Mouse (Mus musculus): ENCODE results near the gene Dck. TPM values are rescaled to one million over a fixed set of nuclear protein-coding genes. Genes with fewer than 3 reads are reported as not detected.

The Dck gene
- 10 to 100 TPM; 29.5 to 30.7 TPM for total RNA-seq (2023)

DNA sequence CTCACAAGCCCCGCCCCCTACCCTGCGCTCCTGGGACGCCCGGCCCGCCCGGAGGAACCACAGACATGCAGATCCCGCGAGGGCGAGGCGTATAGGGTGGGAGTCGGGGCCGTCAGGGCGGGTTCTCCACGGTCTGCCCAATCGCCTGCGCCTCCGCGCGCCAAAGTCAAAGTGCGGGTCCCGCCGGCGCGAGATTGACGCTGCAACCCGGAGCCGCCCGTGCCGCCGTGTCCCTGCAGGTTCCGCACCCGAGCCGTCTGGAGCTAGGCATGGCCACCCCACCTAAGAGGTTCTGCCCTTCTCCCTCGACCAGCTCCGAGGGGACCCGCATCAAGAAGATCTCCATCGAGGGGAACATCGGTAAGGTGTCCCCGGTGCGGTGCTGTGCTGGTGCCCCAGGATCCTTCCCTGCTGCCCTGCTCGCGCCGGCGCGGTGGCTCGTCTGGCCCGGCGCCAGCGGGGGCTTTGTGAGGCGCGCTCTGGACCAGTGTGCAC, at the start of gene Dck:
Gene Dck, plus strand, starts transcription at position 10 of the 495 bp plus-strand sequence.

DNA sequence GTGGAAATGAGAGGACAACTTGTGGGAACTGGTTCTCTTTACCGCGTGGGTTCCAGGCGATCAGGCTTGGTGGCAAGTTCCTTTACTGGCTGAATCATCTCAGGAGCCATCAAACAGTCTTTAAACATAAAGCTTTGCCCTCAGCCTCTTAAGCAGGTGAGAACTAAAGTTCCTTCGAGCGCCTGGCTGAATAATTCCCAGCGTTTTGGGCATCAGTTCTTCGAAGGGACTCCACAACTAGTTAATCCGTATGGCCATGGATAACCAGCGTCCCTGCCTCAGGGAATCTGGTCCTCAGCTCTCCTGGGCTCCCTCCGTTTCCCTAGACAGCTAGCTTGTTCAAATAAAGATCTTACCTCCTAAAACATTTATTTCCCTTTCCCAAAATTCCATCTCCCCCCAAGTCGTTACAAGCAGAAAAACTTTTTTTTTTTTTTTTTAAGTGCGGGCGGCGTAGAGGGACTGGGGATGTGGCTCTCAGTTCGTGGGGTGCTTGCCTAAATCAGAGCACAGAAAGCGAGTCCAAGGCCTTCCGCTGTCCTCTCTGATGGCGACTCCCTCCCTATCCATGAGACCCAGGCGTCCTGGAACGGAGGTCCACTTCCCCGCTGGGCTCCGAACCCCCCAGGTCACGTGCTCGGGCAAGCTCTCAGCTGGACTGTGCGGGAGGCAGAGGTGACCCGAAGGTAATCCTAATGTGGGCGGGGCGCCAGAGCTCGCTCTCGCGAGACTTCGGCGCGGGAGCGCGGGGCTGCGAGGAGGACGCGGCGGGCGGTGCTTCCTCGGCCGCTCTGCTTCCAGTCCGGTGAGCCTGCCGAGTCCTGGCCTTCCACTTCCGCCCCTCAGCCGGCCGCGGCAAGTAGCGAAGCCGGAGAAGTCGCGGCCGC, 44.4 kb upstream of the Dck start, which contains the start of gene Mob1b:
Gene Mob1b, plus strand, starts transcription at position 740 of the 887 bp plus-strand sequence.

Other genes starting within 250 kb of the Dck start
- 1 to 10 TPM; 1.1 to 4.1 TPM for gene Jchain, start 237.1 kb upstream of the Dck start, total RNA-seq (2023)
- 10 to 100 TPM; 47.8 to 52.2 TPM for gene Utp3, start 210.5 kb upstream of the Dck start, total RNA-seq (2023)
- 1 to 10 TPM; 6.2 TPM for gene Rufy3, start 200.0 kb upstream of the Dck start, total RNA-seq (2023)
- gene Grsf1, start 88.8 kb upstream of the Dck start, total RNA-seq (2023) = 10 to 100 TPM; 39.3 to 53.6 TPM
- 10 to 100 TPM; 24.1 to 24.6 TPM for gene Mob1b, start 44.1 kb upstream of the Dck start, total RNA-seq (2023)
- gene Slc4a4, start 121.8 kb downstream of the Dck start, total RNA-seq (2023) = under 1 TPM; 0.30 to 0.64 TPM